Mouse (Mus musculus): Measurements from ENCODE around the gene Kcnab2. TPM values are rescaled to one million over a fixed set of nuclear protein-coding genes. Genes with fewer than 3 reads are reported as not detected.

Kcnab2 gene
- polyA plus RNA-seq, 1 experiment from 2014 or later = 37.1 TPM

DNA sequence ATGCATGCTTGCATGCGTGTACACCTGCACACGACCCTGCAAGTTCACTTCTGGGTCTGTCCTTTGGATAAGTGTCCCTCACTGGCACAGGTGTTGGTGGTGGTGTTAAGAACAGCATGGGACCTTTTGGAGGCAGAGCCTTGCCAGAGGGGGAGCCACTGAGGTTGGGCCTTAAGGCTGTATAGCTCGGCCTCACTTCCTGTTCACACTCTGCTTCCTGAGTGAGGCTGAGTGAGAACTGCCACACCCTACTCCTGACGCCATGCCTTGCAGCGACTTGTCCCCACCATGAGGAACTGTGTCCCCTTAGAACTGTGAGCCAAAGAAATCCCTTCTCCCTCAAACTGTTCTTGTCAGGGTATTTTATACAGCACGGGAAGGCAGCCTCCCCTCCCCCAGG is 26.3 kb downstream of the Kcnab2 start:
- Histone ChIP-seq H3K27me3 (replicated peaks) (no peaks in the 10 kb centered on the region), H3K4me2 (no peak overlapping the region), H3K4me1 (peaks cover 11% of the 10 kb centered on the region), H3K4me3 (replicated peaks) (no peak overlapping the region), H3K27ac (replicated peaks) (no peak overlapping the region), H3K36me3 (no peaks in the 10 kb centered on the region), H3K9ac (replicated peaks) (no peak overlapping the region), H3K9me3 (replicated peaks) (no peaks in the 10 kb centered on the region)
- no peak for ATAC-seq (ENCODE audit: low FRiP score)
- WGBS = 87% methylated on average over 6 of the region's 6 CpGs

DNA sequence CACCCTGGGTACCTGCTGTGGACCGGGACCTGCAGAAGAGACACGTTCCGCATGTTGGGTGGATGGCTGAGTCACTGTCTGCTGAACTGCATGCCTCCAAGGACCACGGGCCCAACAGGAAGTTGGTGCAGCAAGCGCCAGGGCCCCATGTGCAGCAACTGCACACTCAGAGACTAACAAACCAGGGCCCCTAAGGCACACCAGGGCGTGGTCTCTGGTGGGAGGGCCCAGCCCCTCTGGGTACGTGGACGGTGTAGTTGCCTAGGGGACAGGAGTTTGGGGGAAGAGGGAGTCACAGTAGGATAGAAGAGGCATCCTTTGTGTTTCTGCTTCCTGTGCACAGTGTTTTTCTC is 29.0 kb downstream of the Kcnab2 start:
- WGBS = 68% methylated on average over 8 of the region's 8 CpGs

DNA sequence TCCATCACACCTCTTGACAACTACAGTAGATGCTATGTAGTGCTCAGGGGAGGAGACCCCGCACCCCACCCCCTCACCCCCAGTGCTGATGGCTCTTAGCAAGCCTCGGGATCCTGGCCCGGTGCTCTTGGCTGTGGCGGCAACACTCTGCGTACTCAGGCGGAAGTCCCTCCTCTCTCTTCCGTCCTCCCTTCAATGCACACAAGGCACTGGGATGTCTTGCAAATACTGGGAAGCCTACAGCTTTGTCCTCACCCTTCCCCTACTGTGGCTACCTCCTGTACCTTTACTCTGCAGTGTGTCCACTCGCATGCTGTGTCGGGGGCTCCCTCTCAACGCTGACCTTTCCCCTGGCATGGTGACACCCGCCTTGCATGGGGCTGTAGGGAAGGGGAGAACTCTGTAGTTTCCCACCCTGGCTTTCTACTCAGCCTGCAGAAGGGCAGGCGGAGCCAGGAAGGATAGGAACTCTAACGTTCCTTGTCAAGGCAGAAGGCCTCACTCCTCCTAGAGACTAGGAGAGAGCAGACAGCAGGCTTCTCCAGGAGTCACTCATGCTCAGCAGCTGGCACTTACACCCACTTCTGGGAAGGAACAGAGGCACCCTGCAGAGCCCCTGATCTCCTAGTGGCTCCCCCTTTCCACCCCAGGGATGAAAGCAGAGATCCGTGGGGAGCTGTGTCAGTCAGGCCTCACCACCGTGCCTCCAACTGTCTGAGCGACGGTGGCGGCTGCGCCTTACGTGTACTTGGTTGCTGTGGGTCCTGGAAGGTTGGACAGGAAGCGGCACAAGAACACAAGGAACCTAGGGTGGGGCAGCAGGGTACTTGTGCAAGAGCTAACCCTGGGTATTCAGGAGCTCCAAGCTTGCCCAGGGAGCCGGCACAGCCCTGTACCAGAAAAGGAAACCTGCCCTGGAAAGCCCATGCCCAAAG is 29.7 kb downstream of the Kcnab2 start:
- H3K4me1 ChIP-seq = no peaks in the 10 kb centered on the region; the same call in 1 of the 2 replicates
- H3K9me3 ChIP-seq (replicated peaks) = no peaks in the 10 kb centered on the region
- no peak overlapping the region for H3K4me3 ChIP-seq (replicated peaks)
- ATAC-seq (ENCODE audit: low FRiP score) = no peak
- WGBS = 84% methylated on average over 22 of the region's 22 CpGs
- no peak overlapping the region for H3K9ac ChIP-seq (replicated peaks)
- H3K4me2 ChIP-seq = no peak overlapping the region
- no peak overlapping the region for H3K27ac ChIP-seq (replicated peaks)
- no peaks in the 10 kb centered on the region for H3K27me3 ChIP-seq (replicated peaks)
- H3K36me3 ChIP-seq = no peaks in the 10 kb centered on the region

More for the DNA sequence above, 29.0 kb downstream of the Kcnab2 start:
- no peak overlapping the region for H3K4me3 ChIP-seq (replicated peaks)
- no peak overlapping the region for H3K4me2 ChIP-seq
- H3K9me3 ChIP-seq (replicated peaks) = no peaks in the 10 kb centered on the region
- no peak overlapping the region for H3K9ac ChIP-seq (replicated peaks)
- H3K27me3 ChIP-seq (replicated peaks) = no peaks in the 10 kb centered on the region
- no peaks in the 10 kb centered on the region for H3K36me3 ChIP-seq
- no peak for ATAC-seq (ENCODE audit: low FRiP score)
- peaks cover 3% of the 10 kb centered on the region; the same call in 1 of the 2 replicates for H3K4me1 ChIP-seq
- H3K27ac ChIP-seq (replicated peaks) = no peak overlapping the region

DNA sequence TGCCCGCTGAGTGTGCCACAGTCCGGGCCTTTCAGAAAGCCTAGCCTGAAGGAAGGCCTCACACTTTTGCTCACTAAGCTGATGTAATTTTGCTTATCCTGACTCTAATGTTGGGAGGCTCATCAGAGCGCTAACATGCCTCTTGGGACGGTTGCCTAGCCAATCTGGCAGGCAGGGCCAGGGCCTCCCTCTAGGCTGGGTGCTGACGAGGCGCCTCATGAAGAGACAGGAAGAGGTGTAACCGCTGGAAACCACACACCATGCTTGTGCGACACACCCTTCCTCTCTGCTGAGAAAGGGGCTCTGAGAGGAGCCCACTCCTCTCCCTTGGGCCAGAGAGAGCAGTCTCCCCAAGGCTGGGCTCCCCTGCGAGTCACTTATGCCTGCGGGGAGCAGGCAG is 31.5 kb downstream of the Kcnab2 start:
- Histone ChIP-seq H3K9me3 (replicated peaks) (no peaks in the 10 kb centered on the region), H3K4me1 (no peaks in the 10 kb centered on the region), H3K36me3 (no peaks in the 10 kb centered on the region), H3K27me3 (replicated peaks) (no peaks in the 10 kb centered on the region), H3K27ac (replicated peaks) (no peak overlapping the region), H3K9ac (replicated peaks) (no peak overlapping the region), H3K4me3 (replicated peaks) (no peak overlapping the region), H3K4me2 (no peak overlapping the region)
- 83% methylated on average over 10 of the region's 10 CpGs for WGBS
- ATAC-seq (ENCODE audit: low FRiP score) = no peak

DNA sequence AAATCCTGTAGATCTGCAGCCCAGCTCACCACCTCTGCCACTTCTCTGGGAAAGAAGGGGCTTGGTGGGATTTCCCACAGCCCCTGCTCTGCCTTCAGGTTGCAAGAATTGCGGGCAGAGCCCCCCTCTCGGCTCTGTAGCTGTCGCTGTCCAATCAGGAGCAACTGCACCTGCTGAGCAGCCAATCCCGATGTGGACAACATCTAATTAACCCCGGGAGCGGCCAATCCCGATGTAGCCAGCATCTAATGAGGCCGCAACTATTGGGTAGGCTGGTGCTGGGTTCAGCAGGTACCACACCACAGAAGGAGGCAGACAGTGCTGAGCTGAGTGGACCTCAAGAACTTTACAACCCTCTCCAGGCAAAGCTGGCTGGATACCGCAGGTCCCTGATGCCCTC is 36.1 kb downstream of the Kcnab2 start:
- 0 out of 2 replicates have a peak, but pooled peaks have one; percentile 22 for ATAC-seq (ENCODE audit: low FRiP score)
- no peaks in the 10 kb centered on the region for H3K27me3 ChIP-seq (replicated peaks)
- H3K4me1 ChIP-seq = no peaks in the 10 kb centered on the region
- H3K27ac ChIP-seq (replicated peaks) = no peak overlapping the region
- no peak overlapping the region for H3K4me3 ChIP-seq (replicated peaks)
- H3K9me3 ChIP-seq (replicated peaks) = no peaks in the 10 kb centered on the region
- no peak overlapping the region for H3K4me2 ChIP-seq
- WGBS = 33% methylated on average over 9 of the region's 9 CpGs
- H3K36me3 ChIP-seq = no peaks in the 10 kb centered on the region
- H3K9ac ChIP-seq (replicated peaks) = no peak overlapping the region

DNA sequence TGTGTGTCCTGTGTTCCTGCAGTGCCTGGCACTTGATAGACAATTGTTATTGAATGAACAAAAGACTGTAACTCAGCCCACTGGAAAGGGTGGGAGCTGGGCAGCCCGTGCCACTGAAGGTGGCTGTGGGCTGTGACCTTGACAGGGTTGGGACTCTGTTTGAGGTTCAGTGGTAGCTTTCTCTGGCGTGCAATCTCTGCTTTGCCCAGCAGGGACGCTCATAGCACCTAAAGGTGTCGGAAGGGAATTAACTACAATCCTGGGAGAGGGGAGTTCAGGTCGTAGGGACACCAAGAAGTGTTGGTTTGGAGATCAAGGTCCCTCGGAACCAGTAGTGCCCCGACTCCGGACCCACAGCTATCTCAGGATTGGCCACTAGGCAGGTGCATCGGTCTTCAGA is 36.8 kb downstream of the Kcnab2 start:
- no peak for ATAC-seq (ENCODE audit: low FRiP score)
- WGBS = 67% methylated on average over 9 of the region's 9 CpGs
- no peak overlapping the region for H3K9ac ChIP-seq (replicated peaks)
- H3K4me1 ChIP-seq = no peaks in the 10 kb centered on the region
- H3K27ac ChIP-seq (replicated peaks) = no peak overlapping the region
- H3K36me3 ChIP-seq = no peaks in the 10 kb centered on the region
- no peak overlapping the region for H3K4me3 ChIP-seq (replicated peaks)
- H3K27me3 ChIP-seq (replicated peaks) = no peaks in the 10 kb centered on the region
- H3K4me2 ChIP-seq = no peak overlapping the region
- H3K9me3 ChIP-seq (replicated peaks) = no peaks in the 10 kb centered on the region

DNA sequence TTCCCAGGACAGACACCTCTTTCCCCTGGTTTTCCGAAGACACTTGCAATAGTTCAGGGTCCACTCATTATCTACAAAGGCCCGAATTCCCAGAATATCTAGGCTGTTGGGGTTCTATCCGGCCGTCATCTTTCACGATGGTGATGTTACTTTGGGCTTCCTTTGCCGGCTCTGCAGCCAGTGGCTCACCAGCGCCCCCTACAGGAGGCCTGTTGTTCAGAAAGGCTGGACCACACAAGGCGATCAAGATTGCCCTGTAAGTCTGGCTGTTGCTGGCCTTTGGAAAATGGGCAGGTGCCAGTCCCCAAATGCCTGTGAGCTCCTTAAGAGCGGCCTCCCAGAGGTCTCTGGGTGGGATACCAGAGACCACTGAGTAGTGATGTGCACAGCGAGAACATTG is 42.4 kb downstream of the Kcnab2 start:
- H3K9ac ChIP-seq (replicated peaks) = peak overlapping the region; percentile 40
- H3K4me3 ChIP-seq (replicated peaks) = peak overlapping the region; percentile 29
- peak overlapping the region; percentile 37; the same call in 1 of the 2 replicates for H3K27ac ChIP-seq (replicated peaks)
- peak; percentile 81; the same call in 1 of the 2 replicates for ATAC-seq (ENCODE audit: low FRiP score)
- no peaks in the 10 kb centered on the region; the same call in 1 of the 2 replicates for H3K27me3 ChIP-seq (replicated peaks)
- no peaks in the 10 kb centered on the region for H3K9me3 ChIP-seq (replicated peaks)
- 11% methylated on average over 10 of the region's 10 CpGs for WGBS
- H3K4me2 ChIP-seq = peak overlapping the region; percentile 59
- no peaks in the 10 kb centered on the region for H3K36me3 ChIP-seq
- H3K4me1 ChIP-seq = peaks cover 9% of the 10 kb centered on the region

DNA sequence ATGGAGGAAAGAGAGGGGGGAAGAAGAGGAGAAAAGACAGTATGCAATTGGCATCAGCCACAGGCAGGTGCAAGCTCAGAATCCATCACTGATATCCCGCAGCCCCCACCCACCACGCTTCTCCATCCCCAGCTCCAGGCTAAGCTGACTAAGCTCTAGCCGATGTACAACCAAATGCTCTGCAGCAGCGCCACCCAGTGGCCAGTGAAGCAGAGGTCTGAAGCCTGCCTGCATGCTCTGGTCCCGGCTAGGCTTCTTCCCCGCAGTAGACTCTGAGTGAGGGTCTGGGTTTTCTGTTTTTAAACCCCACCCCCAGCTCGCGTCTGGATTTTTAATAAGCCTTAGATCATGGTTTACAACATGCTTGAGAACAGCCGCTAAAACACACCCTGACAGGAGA is 42.8 kb downstream of the Kcnab2 start:
- peak overlapping the region; percentile 59 for H3K4me2 ChIP-seq
- H3K9me3 ChIP-seq (replicated peaks) = no peaks in the 10 kb centered on the region
- peak overlapping the region; percentile 40 for H3K9ac ChIP-seq (replicated peaks)
- H3K4me1 ChIP-seq = peaks cover 9% of the 10 kb centered on the region
- H3K27ac ChIP-seq (replicated peaks) = peak overlapping the region; percentile 37; the same call in 1 of the 2 replicates
- no peaks in the 10 kb centered on the region; the same call in 1 of the 2 replicates for H3K27me3 ChIP-seq (replicated peaks)
- H3K4me3 ChIP-seq (replicated peaks) = peak overlapping the region; percentile 29
- no peaks in the 10 kb centered on the region for H3K36me3 ChIP-seq
- 1% methylated on average over 9 of the region's 9 CpGs for WGBS
- peak; percentile 94 for ATAC-seq (ENCODE audit: low FRiP score)

DNA sequence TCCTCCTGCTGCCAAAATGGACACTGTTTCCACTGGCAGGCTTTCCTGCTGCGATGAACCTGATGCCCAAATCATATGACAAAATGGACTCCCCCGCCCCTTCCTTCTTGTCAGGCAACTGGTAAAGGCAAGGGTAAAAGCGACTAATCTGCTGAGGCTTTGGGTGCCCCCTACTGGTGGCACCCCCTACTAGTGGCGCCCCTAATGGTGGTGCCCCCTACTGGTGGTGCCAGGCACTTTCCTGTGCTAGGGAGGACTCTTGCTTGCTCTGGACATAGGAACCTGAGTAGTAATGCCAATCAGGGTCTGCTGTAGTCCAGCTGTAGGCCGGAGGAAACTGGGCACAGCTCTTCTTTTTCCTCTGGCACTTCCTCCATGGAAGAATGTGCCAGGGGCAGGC is 45.4 kb downstream of the Kcnab2 start:
- ATAC-seq (ENCODE audit: low FRiP score) = no peak
- Histone ChIP-seq H3K4me3 (replicated peaks) (no peak overlapping the region), H3K4me1 (peaks cover 18% of the 10 kb centered on the region), H3K27me3 (replicated peaks) (no peaks in the 10 kb centered on the region; the same call in 1 of the 2 replicates), H3K9ac (replicated peaks) (no peak overlapping the region), H3K9me3 (replicated peaks) (no peaks in the 10 kb centered on the region), H3K36me3 (no peaks in the 10 kb centered on the region), H3K4me2 (no peak overlapping the region), H3K27ac (replicated peaks) (no peak overlapping the region)
- 61% methylated on average over 5 of the region's 5 CpGs for WGBS

DNA sequence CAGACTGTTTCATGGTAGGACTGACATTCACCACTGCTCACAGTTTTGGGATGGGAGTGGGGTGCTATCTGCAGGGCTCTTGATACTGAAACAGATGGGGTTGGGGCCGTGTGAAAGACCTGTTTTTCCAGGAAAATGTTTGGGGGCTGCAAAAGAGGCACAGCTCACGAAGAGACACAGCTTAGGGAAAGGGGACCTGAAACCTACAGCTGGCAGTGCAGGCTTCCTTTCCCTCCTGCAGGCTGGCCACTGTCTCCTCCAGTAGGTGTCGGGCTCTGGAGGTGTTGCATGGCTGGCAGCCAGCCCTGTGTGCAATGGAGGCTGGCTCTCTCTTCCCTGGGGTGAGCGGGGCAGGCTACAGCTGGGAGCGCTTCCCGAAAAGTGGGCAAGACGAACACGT is 49.4 kb downstream of the Kcnab2 start:
- Histone ChIP-seq H3K4me2 (no peak overlapping the region), H3K9ac (replicated peaks) (0 out of 2 replicates have a peak overlapping the region, but pooled peaks have one; percentile 5), H3K27ac (replicated peaks) (0 out of 2 replicates have a peak overlapping the region, but pooled peaks have one; percentile 13), H3K4me3 (replicated peaks) (no peak overlapping the region), H3K36me3 (no peaks in the 10 kb centered on the region), H3K4me1 (peaks cover 9% of the 10 kb centered on the region; the same call in 1 of the 2 replicates), H3K27me3 (replicated peaks) (no peaks in the 10 kb centered on the region; the same call in 1 of the 2 replicates), H3K9me3 (replicated peaks) (no peaks in the 10 kb centered on the region)
- no peak for ATAC-seq (ENCODE audit: low FRiP score)
- WGBS = 60% methylated on average over 8 of the region's 8 CpGs

DNA sequence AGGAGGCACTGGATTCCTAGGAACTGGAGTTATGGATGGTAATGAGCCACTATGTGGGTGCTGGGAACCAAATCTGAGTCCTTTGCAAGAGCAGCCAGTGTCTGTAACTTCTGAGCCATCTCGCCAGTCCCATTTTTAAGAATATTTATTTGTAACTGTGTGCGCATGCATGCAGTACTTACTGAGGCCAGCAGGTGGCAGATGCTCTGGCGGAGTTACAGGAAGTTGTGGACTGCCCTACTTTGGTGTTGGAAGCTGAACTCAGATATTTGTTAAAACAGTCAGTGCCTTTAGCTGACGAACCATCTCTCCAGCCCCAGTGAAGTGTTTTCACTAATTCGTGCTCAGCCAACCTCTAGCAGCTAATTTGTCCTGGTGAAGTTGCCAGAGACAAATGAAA is 52.7 kb downstream of the Kcnab2 start:
- H3K9ac ChIP-seq (replicated peaks) = no peak overlapping the region
- no peak overlapping the region for H3K4me2 ChIP-seq
- no peaks in the 10 kb centered on the region for H3K27me3 ChIP-seq (replicated peaks)
- ATAC-seq (ENCODE audit: low FRiP score) = no peak
- H3K4me3 ChIP-seq (replicated peaks) = no peak overlapping the region
- H3K36me3 ChIP-seq = no peaks in the 10 kb centered on the region
- no peaks in the 10 kb centered on the region for H3K9me3 ChIP-seq (replicated peaks)
- no peak overlapping the region for H3K27ac ChIP-seq (replicated peaks)
- WGBS = 76% methylated on average over 5 of the region's 5 CpGs
- H3K4me1 ChIP-seq = peaks cover 9% of the 10 kb centered on the region; the same call in 1 of the 2 replicates

DNA sequence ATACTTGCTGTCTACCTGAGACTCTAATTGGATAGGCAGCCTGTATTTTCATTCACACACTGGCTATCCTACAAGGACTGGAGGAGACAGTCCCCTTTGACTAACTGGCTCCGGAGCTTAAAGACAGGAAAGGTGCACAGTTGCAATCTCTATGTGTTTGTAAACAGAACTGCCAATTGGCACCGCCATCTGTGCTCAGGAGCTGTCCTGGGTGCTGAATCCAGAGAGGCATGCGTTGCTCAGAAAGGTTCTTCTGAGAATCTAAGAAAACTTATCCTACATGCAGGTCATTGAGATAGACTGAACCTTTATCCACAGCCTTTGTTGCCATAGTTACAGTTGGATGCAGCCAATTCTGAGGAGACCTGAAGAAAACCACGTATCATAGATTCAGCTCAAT is 53.3 kb downstream of the Kcnab2 start:
- Histone ChIP-seq H3K27me3 (replicated peaks) (no peaks in the 10 kb centered on the region), H3K9me3 (replicated peaks) (no peaks in the 10 kb centered on the region), H3K4me3 (replicated peaks) (no peak overlapping the region), H3K36me3 (no peaks in the 10 kb centered on the region), H3K27ac (replicated peaks) (no peak overlapping the region), H3K4me1 (peaks cover 9% of the 10 kb centered on the region; the same call in 1 of the 2 replicates), H3K9ac (replicated peaks) (no peak overlapping the region), H3K4me2 (no peak overlapping the region)
- ATAC-seq (ENCODE audit: low FRiP score) = no peak
- 45% methylated on average over 4 of the region's 4 CpGs for WGBS
